Mouse (Mus musculus) heart, adult 11 months (tissue): ENCODE results near the gene Prpsap1.

Source experiments
- DNase-seq: peaks from one replicate; pipeline ENCODE4 v3.0.0; 2022

Prpsap1 gene

DNA sequence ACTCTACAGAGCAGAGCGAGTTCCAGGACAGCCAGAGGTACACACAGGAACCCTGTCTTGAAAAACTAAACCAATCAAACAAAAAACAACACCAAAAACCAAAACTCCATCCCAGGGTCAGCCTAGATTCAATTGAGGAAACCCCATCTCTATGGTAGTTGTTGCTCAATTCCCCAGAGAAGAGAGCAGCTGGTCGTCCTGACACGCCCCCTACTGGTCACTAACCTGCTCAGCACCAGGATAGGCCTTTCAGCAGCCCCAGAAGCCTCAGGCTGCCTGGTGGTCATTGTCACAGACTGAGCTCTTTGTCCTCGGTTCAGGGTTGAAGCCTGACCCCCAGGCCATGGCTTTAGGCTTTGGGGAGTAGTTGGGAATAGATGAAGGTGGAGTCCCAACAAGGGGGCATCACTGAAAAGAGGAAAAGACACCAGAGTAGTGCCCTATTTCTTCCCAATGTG, at the start of gene Prpsap1:
Prpsap1 (minus strand) TSS at position 408 of the 458 bp plus-strand sequence.
- DNase-seq = peak; percentile 97

DNA sequence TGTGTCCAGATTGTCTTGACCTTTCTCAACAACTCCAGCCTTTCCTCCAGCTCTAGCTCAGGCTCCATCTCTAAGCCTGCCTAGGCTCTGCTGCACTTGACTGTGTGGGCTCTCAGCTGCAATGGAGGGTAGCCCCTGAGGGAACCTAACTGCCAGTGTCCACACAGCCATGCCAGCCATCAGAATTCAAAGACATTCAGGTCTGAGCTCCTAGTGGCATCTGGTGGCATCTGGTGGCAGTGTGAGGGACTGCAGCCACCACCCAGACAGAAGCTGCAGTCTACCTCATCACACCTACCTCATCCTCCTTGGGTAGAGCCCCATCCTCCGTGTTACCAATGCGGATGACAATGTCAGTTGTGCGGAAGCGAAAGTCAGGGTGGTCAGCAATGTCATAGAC, 49.1 kb upstream of the Prpsap1 start:
- DNase-seq = no peak

DNA sequence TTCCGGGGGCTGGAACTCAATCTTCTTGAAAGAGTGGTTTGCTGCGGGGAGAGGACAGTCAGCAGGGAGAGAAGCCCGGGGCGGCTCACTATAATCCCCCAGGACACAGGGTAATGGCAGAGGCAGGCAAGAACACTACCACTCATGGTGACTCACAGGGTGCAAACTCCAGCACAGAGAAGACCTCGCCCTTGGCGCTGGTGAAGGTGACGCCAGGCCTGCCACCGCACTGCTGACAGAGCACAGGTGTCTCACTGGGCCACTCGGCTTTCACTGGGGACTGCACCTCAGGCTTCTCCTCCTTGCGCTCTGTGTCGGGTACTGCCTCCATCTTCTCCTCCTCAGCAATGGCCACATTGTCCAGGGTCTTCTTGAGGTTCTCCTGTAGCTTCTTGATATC, 47.2 kb upstream of the Prpsap1 start:
- DNase-seq = no peak

DNA sequence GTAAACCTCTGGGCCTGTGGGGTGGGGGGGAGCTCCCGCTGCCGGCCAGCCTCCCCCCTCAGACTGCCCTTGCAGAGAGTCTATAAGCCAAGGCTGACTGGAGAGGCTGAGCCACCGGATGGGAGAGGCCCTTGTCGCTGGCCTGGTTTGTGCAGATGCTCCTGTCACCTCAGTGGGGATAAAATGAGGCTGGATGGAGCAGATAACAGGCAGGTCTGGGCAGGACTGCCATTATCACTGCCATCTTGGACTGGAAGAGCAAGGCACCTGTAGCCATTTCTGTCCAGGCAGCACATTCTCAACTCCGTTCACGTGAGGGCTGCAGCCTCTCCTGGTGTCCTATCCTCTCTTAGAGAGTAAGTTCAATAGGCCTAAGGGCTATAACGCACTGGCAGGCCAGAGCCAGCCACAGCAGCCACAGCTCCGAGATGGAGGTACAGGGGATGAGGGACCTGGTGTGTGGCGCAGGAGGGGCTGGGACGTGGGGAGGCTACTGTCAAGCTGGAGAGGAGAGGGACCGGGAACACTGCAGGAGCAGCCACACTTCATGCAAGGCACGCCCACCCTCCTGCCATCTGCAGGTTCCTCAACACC, 44.2 kb upstream of the Prpsap1 start:
- DNase-seq = no peak

DNA sequence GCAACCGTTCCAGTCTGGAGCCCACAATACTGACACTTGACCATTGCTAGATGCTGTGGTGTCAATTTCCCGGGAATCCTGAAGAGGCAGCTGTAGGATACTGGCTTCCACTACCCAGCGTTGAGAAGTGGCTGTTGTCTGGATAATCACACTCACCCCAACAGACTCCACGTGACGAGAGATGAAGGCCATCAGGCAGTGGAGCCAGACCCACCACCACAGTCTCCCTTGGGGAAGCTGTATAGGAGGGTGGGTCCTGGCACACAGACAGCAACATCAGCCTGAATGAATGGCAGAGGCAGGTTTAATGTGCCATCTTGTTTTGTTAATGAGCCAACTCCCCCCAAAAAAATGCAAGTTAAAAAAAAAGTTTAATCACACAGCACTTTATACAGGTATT, 43.4 kb upstream of the Prpsap1 start:
- DNase-seq = no peak

DNA sequence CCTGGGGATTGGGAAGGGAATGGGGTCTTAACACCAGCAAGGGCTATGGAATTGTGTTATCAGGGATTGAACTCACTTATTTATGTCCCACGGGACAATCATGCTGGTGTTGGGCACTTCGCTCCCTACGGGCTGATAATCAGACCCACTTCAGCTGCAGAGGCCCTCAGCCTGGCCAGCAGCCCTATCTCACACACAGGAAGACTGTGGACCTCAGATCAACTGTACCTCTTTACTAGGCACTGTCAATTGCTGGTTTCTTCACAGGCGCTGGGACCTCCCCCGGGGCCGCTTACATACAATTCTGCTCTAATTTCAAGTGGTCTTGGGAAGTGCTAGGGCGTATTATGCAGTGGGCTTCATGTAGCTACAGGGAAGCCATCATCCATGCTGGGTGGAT, 42.7 kb upstream of the Prpsap1 start:
- DNase-seq = no peak

DNA sequence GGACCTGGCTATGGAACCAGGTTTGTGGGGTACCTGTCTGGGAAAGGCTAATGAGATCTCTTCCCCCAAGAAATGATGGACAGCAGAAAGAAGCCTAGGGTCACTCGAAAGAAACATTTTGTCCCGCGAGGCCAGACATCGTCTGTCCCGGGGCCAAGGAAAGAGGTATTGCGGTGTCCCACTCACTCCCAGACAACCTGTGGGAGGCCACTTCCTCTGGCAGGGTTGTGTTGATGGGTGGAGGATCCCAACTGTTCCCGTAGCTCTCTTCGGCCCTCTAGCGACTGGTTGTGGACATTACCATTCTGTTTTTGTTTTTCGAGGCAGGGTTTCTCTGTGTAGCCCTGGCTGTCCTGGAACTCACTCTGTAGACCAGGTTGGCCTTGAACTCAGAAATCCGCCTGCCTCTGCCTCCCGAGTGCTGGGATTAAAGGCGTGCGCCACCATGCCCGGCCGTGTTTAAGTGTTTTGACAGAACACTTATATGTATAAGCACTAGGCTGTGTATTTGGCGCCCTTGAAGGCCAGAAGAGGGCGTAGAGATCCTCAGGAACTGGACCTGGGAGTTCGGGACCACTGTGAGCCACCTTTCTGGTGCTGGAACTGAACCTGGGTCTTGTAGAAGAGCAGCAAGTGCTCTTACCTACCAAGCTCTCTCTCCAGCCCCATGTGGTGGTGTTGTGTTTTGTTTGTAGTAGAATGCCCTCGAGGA, 40.3 kb upstream of the Prpsap1 start:
- DNase-seq = peak; percentile 97

DNA sequence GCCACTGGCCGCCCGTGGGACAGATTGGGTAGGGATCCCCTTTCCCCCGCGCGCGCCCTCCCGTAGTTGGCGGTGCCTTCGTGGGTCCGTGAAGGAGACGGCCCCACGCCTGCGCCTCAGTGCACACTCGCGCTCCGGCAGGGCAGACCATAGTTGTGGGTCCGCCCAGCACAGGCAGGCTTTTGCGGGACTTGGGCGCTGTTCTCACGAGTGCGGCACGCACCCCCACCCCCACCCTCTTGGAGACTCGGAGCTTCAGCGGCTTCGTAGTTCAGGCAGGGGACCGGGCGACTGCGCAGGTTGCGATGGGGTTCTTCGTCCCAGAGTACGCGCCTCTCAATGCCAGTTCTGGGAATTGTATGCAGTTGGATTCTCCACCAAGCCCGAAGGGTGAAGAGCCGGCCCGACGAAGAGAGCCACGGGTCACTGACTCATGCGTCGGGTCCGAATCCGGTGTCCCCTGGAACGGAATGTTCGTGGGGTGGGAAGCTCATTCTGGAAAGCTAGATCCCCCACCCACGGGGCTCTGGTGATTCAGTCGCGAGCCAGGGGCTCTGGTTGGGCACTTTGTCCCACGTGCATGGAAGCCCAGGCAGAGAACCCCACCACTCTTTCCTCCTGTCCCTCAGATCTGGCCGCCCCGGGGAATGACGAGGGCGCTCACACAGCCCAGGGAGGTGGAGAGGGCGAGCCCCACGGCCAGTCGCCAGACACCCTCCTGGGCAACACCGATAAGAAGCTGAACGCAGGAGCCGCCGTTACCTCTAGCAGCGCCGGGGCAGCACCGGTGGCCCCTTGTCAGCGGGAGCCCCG, 39.5 kb upstream of the Prpsap1 start:
- peak; percentile 96 for DNase-seq

DNA sequence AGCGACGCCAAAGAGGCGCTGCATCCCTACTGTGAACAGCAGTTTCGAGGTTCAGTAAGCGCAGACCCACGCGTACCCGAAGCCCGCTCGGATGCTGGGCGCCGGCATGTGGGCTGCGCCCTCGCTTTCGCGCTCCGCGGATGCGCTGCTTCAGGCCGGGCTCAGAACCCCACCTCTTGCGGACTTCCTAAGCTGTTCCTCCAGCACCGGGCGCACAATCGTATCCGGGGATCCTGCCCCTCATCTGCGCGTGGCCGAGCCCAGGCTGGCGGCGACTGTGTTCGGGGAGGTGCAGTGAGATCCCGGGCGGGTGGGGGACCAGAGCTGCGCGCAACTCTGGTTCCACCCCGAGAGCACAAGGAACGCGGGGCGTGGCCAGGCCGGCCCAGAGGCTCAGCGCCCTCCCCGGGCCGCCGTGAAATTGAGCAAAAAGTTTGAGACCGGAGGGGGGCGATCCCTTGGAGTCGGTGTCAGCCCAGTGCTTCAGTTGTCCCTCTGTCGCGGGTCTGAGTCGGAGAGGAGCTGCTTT, 38.9 kb upstream of the Prpsap1 start:
- DNase-seq = peak; percentile 98

DNA sequence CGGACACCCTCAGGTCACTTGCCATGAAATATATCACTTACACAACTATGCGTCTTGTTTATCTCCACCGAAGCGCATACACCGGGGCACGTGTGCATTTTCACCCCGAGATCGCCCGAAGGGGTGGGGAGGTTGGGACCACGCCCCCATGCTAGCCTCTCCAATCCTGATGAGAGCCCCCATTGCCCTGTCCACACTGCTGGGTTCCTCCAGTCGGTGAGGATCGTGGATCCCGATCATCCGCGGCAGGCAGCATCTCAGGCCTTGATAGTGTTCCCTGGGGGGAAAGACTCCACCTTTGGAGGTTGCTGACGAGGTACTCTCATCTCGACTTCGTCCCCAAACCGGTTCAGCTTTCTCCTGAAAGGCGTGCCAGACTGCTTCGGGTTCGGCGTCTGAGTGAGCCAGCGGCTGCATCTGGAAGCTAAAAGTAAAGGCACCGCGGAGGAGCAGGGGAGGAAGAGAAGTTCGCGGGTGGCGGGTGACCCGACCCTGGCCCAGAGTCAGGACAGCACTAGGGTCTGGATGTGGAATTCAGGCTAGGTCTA, 38.3 kb upstream of the Prpsap1 start:
- DNase-seq = peak; percentile 95

DNA sequence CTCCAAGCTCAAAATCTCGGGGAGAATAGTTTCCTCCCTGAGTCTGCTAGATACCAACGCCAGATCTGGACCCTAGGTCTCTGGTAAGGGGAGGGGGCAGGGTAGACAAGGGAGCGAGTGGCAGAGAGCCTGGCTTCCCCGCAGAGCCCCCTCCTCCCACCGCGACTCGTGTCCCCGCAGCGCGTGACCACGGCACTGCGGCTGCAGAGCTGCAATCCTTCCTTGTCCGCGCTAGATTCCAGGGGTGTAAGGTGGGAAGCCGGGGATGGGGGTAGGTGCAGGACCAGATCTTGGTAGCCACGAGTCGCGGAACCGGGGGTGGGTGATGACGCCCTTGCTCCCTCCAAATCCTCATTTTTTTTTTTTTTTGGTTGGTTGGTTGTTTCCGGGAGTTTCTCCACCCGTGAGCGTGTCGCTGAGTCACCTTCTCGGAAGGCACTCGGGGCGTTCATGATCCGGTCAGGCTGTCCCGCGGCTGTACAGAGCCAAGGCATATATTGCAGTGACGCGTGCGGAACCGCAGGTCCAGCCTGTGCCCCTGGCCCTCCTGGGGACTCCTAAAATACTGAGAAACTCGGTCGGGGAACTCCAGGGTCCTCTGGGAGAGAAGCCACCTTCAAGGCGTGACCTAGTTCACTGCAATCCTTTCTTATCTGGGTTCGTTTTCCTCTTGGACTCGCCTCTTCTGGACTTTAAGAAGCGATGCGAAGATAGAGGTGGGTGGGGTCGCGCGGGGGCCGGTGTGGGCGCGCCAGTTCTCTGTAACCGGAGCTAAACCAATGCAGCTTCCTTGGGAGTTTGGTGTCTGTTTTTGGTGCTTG, 37.6 kb upstream of the Prpsap1 start:
- DNase-seq = peak; percentile 93

DNA sequence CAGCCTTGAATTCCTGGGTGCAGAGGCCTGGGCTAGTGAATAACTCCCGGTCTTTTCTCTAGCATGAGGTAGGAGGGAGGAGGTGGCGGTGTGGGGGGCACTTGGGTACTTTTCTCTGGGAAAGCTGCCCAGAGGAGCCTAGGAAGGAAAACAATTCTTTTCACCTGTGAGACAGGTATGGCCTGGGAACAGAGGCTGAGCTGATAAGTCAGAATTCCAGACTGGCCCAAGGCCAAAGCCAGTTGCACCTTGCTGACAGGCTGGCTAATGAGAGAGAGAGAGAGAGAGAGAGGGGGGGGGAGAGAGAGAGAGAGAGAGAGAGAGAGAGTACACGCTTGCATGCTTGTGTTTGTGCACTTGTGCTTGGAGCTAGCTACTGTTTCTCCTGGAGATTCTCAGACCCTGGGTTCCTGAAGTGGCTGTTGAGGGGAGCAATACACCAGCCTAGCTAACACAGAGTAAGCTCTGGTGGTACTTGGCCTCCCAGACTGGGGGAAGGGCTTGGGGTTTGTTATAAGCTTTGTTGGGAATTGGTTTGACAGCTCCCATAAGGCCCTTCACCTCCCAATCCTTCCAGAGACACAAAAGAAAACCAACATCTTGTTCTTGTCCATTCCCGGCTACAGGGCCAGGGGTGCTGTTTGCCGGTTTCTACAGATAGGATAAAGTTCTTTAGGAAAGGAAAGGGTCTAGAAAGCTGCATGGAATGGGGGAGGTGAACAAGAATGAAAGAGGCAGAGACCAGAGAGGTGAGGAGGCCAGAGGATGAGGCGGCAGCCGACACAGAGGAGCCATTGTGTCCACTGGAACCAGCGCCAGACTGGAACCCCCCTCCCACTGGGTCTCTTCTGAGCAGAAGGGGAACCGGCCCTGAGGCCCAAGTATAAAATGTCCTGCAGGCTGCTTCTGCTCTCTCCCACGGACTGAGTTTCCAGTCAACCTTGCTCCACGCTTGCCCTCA, 36.5 kb upstream of the Prpsap1 start, which contains the start of gene Sphk1:
Sphk1 (plus strand) TSS at position 739 of the 961 bp plus-strand sequence.
- no peak for DNase-seq

DNA sequence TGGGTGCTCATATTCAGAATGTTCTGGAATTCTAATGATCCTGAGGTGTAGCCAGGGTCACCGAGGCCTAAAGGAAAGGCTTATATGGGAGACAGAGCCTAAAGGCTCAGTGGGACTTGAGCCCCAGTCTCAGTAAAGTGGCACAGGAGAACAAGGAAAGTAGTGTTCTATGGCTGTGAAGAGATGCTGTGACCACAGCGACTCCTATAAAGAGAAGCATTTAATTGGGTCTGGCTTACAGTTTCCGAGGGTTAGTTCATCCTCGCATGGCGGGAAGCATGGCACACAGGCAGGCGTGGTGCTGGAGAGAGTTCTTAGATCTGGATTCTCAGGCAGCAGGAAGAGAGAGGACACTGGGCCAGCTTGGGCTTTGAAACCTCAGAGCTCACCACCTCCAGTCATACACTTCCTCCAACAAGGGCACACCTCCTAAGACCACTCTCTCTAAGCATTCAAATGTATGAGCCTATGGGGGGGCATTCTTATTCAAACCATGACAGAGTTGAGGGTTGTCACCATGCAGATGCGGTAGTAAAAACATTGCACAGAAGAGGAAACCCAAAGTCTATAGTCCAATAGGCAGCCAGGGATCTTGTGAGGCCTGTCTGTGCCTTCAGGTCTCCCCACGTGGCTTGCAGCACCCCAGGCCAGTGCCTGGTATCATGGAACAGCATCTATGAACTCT, 34.8 kb upstream of the Prpsap1 start:
- no peak for DNase-seq

DNA sequence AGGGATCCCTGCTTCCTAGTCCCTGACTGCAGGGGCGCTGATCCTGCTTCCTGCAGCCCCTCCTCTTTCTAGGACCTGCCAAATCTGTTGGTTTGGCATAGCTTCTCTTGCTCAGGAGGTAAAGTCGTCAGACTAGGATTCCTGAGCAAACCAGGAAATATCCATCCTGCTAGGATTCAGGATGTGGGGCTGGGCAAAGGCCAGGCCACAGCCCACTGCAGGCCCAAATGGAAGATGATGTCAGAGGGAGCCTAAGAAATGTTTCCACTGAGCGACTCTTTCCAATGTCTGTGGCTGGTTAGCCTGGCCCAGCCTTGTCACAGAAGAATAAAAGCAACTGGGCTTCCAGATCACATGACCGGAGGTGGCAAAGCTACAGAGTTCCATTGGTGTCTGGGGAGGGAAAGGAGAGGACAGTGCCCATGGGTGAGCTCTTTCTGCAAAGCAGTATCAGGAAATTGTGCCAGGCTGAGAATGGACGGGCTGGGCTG, 29.7 kb upstream of the Prpsap1 start:
- peak; percentile 98 for DNase-seq

DNA sequence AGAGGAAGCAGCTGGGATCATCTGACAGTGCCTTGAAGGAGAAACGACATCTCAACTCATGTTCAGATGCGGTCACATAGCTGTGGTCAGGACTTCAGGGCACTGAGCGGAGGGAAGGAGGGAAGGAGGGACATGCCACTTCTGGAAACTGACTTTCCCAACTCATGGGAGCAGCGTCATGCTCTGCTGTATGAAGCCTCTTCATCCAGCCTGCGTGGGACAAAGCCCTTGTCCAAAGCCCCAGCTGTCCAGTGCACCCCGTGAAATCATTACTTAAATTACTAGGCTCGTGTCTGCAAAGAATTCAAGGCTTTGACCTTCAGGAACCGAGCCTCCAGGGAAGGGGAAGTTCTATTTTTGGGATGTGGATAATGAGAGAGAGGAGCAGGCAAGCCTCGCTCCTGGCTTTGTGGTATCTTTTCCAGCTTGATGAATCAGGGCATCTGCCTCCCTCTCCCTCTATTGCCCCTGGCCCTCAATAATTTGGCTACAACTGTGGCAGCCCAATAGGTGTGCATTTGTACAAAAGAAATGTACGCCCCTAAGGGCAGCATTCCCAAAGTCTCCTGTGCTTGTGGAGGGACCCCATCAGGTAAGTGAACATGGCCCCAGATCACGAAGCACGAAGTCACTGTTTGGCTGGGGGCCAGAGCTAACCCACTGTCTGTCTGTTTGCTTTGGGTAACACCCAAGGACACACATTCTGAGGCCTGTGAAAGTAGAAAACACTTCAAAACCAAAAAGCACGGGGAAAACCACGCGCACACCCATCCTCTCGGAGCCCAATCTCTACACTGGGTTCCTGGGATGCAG, 29.1 kb upstream of the Prpsap1 start:
- peak; percentile 95 for DNase-seq

DNA sequence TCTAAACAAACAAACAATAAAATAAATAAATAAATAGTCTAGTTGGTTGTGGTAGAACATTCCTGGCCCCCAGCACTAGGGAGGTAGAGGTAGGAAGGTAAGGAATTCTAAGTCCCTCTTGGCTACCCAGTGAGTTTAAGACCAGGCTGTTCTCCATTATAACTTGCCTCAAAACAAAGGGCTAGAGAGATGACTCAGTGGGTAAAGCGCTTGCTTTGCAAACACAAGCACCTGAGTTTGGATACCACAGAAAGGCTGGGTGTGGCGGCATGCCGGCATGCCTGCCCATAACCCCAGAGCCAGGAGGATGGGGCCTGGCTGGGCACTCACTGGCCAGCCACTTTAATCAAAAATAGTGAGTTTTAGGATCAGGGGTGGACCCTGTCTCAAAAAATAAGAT, 28.0 kb upstream of the Prpsap1 start:
- no peak for DNase-seq

DNA sequence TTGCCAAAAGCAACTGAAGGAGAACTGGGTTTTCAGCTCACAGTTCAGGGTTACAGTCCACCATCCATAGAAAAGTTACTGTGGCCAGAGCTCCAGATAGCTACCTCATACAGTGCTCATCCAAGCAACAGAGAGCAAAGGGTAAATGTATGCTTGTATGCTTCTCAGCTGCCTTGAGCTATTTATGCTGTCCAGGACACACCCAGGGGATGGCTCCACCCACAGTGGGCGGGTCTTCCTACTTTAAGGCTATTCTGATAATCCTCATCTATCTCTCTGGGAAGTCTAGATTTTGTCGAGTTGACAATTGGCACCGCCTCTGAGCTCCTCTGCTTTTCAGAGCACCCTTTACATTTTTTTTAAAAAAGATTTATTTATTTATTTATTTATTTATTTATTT, 27.1 kb upstream of the Prpsap1 start:
- DNase-seq = no peak

DNA sequence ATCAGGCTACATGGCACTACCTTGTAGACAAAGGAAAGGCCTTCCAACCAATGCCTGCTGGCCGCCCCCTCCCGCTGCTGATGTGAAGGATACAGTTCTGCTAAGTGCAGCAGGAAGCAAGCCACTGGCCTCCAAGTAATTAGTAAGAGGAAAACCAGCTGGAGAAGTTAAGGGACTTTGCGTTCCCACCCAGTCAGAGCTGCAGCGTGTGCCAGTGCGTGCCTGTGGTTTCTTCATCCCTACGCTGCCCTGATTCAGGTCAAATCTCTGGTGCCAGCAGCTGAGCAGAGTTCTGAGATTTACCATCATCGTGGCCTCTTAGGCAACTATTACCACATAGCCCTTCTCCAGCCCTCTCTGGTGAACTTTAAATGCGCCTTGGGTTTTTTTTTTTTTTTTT, 24.5 kb upstream of the Prpsap1 start:
- peak; percentile 98 for DNase-seq

DNA sequence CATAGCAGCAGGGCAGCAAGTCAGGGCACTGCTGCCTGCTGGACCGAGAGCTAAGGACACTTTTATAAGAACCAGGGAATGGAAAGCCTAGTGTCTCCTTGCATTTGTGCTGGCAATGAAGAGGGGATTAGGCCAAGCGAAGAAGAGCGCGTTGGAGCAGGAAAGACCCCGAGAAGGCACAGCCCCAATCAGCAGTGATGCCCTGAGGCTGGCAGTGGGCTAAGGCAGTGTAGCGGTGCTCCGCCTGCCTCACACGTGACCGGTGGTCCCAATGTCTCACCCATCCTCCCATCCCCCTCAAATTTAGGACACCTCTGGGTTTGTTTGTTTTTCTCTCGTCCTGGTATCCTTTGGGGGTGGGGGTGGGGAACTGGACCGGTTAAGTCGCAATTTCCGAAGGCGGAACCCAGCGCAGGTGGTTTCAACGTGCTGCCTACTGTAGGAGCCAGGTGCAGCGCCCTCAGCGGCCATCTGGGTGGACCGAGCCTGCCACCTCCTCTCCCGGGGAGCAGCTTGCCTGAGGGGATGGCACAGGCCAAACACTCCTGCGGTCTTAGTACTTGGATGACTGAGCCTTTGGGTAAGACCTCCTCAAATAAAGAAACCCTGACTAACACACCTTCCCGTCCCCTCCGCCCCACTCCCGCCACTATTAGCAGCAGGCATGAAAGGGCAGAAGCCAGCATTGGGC, 21.5 kb upstream of the Prpsap1 start:
- no peak for DNase-seq
